8 mouse cellular contexts compared by ENCODE assay signal in genomic region chr2:84826488-84827282, GRCm38 (mm10). TPM values are rescaled to one million over a fixed set of nuclear protein-coding genes. Genes with fewer than 3 reads are reported as not detected.
DNase-seq lines count a peak whose midpoint lies in the region; ATAC-seq lines count a peak whose summit lies in the region.

Gene Timm10, plus strand, starts transcription at chr2:84826997.

- peaks cover 22% of the 10 kb centered on the region; the same call in 1 of the 2 replicates for H3K79me2 ChIP-seq in macrophage (ENCODE audit: inconsistent target)

- peak; percentile 77 for DNase-seq in T-cell, adult 2 months (ENCODE audit: low spot score)
- peak; percentile 43 to 79 for DNase-seq in cerebellum, postnatal 4 days (ENCODE audit: low spot score in 2 of 2)
- peak; percentile 91 for DNase-seq in gastrocnemius, adult 18-20 months (ENCODE audit: low spot score)
- DNase-seq in left cerebral cortex, adult 18-20 months (ENCODE audit: low spot score in 2 of 2): peak; percentile 79 to 89
- peak; percentile 92 for DNase-seq in right cerebral cortex, adult 18-20 months
- DNase-seq in urinary bladder, postnatal 10 days (ENCODE audit: low spot score): peak; percentile 30

- H3K27ac ChIP-seq in hindbrain, embryonic 16.5 days (ENCODE audit: low read depth, low read length): peak within 1 kb of the TSS; percentile 45
- peak within 1 kb of the TSS; percentile 32 for H3K27ac ChIP-seq in macrophage

- peaks cover 2% of the 10 kb centered on the region; the same call in 1 of the 2 replicates for H3K36me3 ChIP-seq in hindbrain, embryonic 16.5 days (ENCODE audit: control insufficient read depth, insufficient read depth, low read length)
- H3K36me3 ChIP-seq in macrophage (ENCODE audit: inconsistent target): 0 out of 2 replicates have a peak, but pooled peaks cover 10% of the 10 kb centered on the region

- peak within 1 kb of the TSS; percentile 96 for H3K4me2 ChIP-seq in hindbrain, embryonic 16.5 days (ENCODE audit: low read length)

- WGBS in hindbrain, embryonic 16.5 days: under 1% methylated on average over 34 of the region's 34 CpGs
- under 1% methylated on average over 33 of the region's 34 CpGs for WGBS in macrophage (ENCODE audit: missing documents)

- no peaks in the 10 kb centered on the region for H3K9me3 ChIP-seq in hindbrain, embryonic 16.5 days (ENCODE audit: control insufficient read depth, low read length)

- H3K27me3 ChIP-seq in hindbrain, embryonic 16.5 days (replicated peaks; ENCODE audit: control insufficient read depth, insufficient read depth, low read length): no peaks in the 10 kb centered on the region

- peak; percentile 96 for ATAC-seq in hindbrain, embryonic 16.5 days

- H3K9ac ChIP-seq in hindbrain, embryonic 16.5 days (ENCODE audit: low read depth, low read length): peak within 1 kb of the TSS; percentile 78

- H3K4me3 ChIP-seq in hindbrain, embryonic 16.5 days (ENCODE audit: low read length): peak within 1 kb of the TSS; percentile 84
- peak within 1 kb of the TSS; percentile 99 for H3K4me3 ChIP-seq in macrophage (ENCODE audit: inconsistent target)

- H3K4me1 ChIP-seq in hindbrain, embryonic 16.5 days (ENCODE audit: control insufficient read depth, insufficient read depth, low read depth, low read length): peaks cover 9% of the 10 kb centered on the region

RNA-seq across cellular contexts. Expression of gene Timm10, which starts in this region (rescaled TPM):
- total RNA-seq in gastrocnemius, adult 18-20 months (2021): 10 to 100 TPM; 38.2 to 57.8 TPM
- polyA plus RNA-seq in hindbrain, embryonic 16.5 days (2015; fragmentation: Nextera tagmentation; extraction: Ambion mirVana): 76.5 and 83.2 TPM in 2 replicates
- 10 to 100 TPM; 46.9 to 57.8 TPM for total RNA-seq in left cerebral cortex, adult 18-20 months (2021)
- 1 to 10 TPM in 23 of 26 experiments, not detected in 3; 1.6 to 7.8 (median 4.2) TPM for total RNA-seq in macrophage (2018; cell fraction: chromatin; rRNA removed)
- total RNA-seq in macrophage (2018; cell fraction: cytosol; rRNA removed): 10 to 100 TPM; 23.5 to 36.3 (median 30.4) TPM
- total RNA-seq in macrophage (2018; cell fraction: nucleus; rRNA removed): 10 to 100 TPM in 17 of 26 experiments, 1 to 10 TPM in 9; 3.2 to 20.1 (median 11.0) TPM
- 22.0 to 55.9 TPM (median 31.3 TPM) in 3 replicates for polyA plus RNA-seq in macrophage (2018)

Comparison
In these comparisons a context has a peak if more than half of its experiments do, and no peak if none do; other contexts are left out.
1. Peak in every context shown above with its lines: DNase-seq, ATAC-seq, H3K4me3 ChIP-seq and H3K27ac ChIP-seq.
2. DNase-seq: peak in every context shown above with its lines; median percentile 92 in right cerebral cortex, adult 18-20 months; 91 in gastrocnemius, adult 18-20 months; 84 in left cerebral cortex, adult 18-20 months; 77 in T-cell, adult 2 months; 61 in cerebellum, postnatal 4 days; 30 in urinary bladder, postnatal 10 days.